In genomic region chr15:62257955-62258354, GRCm38 (mm10) we compare ENCODE assay signal across 9 mouse cellular contexts.
A peak's percentile ranks its signal among the peaks of the same experiment; 100 is the strongest.
DNase-seq lines count a peak whose midpoint lies in the region; ATAC-seq and TF ChIP-seq lines count a peak whose summit lies in the region.
"Had no signal": no experiment of that assay in that cellular context is flagged by ENCODE, and none has a peak within 500 bp of the region (broad histone marks: within the 10 kb centered on the region; RNA-seq: fewer than 3 reads in every experiment).

No protein-coding gene starts in this region.

- no peaks in the 10 kb centered on the region for H3K27me3 ChIP-seq in intestine, embryonic 15.5 days (replicated peaks)
- H3K27me3 ChIP-seq in intestine, postnatal 0 days (replicated peaks; ENCODE audit: control insufficient read depth, insufficient read depth, low read length), result no peaks in the 10 kb centered on the region
- H3K27me3 ChIP-seq in embryonic facial prominence, embryonic 10.5 days (replicated peaks; ENCODE audit: low read depth, poor library complexity, severe bottlenecking), result no peaks in the 10 kb centered on the region
- H3K27me3 ChIP-seq in heart, embryonic 14.5 days (ENCODE audit: control insufficient read depth, insufficient read depth, low read length), result no peaks in the 10 kb centered on the region
- H3K27me3 ChIP-seq in lung, embryonic 16.5 days (ENCODE audit: control insufficient read depth, insufficient read depth, low read depth, low read length), result no peaks in the 10 kb centered on the region

- H3K36me3 ChIP-seq in intestine, embryonic 15.5 days, result no peaks in the 10 kb centered on the region
- no peaks in the 10 kb centered on the region for H3K36me3 ChIP-seq in intestine, postnatal 0 days (ENCODE audit: control insufficient read depth, insufficient read depth)
- H3K36me3 ChIP-seq in embryonic facial prominence, embryonic 10.5 days (replicated peaks), result no peaks in the 10 kb centered on the region
- H3K36me3 ChIP-seq in heart, embryonic 14.5 days (ENCODE audit: control insufficient read depth, insufficient read depth, low read length), result no peaks in the 10 kb centered on the region
- H3K36me3 ChIP-seq in lung, embryonic 16.5 days (ENCODE audit: control insufficient read depth, insufficient read depth, low read length), result no peaks in the 10 kb centered on the region

- H3K9me3 ChIP-seq in intestine, embryonic 15.5 days, result no peaks in the 10 kb centered on the region
- H3K9me3 ChIP-seq in intestine, postnatal 0 days (ENCODE audit: control insufficient read depth), result no peaks in the 10 kb centered on the region
- no peaks in the 10 kb centered on the region for H3K9me3 ChIP-seq in embryonic facial prominence, embryonic 10.5 days
- H3K9me3 ChIP-seq in heart, embryonic 14.5 days (ENCODE audit: control insufficient read depth, low read length), result no peaks in the 10 kb centered on the region
- no peaks in the 10 kb centered on the region for H3K9me3 ChIP-seq in lung, embryonic 16.5 days (ENCODE audit: control insufficient read depth, low read length)

- WGBS in intestine, embryonic 15.5 days, result 29% methylated on average over 3 of the region's 3 CpGs
- WGBS in intestine, postnatal 0 days, result 35% methylated on average over 3 of the region's 3 CpGs
- WGBS in embryonic facial prominence, embryonic 10.5 days, result 23% methylated on average over 3 of the region's 3 CpGs
- 38% methylated on average over 3 of the region's 3 CpGs for WGBS in heart, embryonic 14.5 days
- 26% methylated on average over 3 of the region's 3 CpGs for WGBS in lung, embryonic 16.5 days

- DNase-seq in embryonic facial prominence, embryonic 10.5 days (ENCODE audit: low spot score), result peak; percentile 31
- DNase-seq in kidney, postnatal 10 days, result peak; percentile 80
- DNase-seq in retina, postnatal 7 days (ENCODE audit: low read depth, low spot score), result peak; percentile 41
- DNase-seq in thymus, postnatal 10 days (ENCODE audit: low spot score in 2 of 2), result no peak

- H3K4me3 ChIP-seq in intestine, embryonic 15.5 days (replicated peaks), result no peak overlapping the region
- no peak overlapping the region for H3K4me3 ChIP-seq in intestine, postnatal 0 days (ENCODE audit: low read depth, low read length)
- no peak overlapping the region for H3K4me3 ChIP-seq in embryonic facial prominence, embryonic 10.5 days
- no peak overlapping the region for H3K4me3 ChIP-seq in heart, embryonic 14.5 days (ENCODE audit: control insufficient read depth in 1 of 2, insufficient read depth in 1 of 2, low read depth in 1 of 2, low read length in 2 of 2)
- no peak overlapping the region for H3K4me3 ChIP-seq in lung, embryonic 16.5 days (ENCODE audit: low read length)

- H3K4me1 ChIP-seq in intestine, embryonic 15.5 days (replicated peaks), result 0 out of 2 replicates have a peak, but pooled peaks cover 2% of the 10 kb centered on the region
- H3K4me1 ChIP-seq in intestine, postnatal 0 days (replicated peaks; ENCODE audit: control insufficient read depth, insufficient read depth, low read length), result no peaks in the 10 kb centered on the region
- peaks cover 8% of the 10 kb centered on the region for H3K4me1 ChIP-seq in embryonic facial prominence, embryonic 10.5 days
- peaks cover 3 to 24% of the 10 kb centered on the region in 2 experiments for H3K4me1 ChIP-seq in heart, embryonic 14.5 days (ENCODE audit: control insufficient read depth in 2 of 2, insufficient read depth in 2 of 2, low read length in 2 of 2)
- H3K4me1 ChIP-seq in lung, embryonic 16.5 days (replicated peaks; ENCODE audit: control insufficient read depth, insufficient read depth, low read length), result no peaks in the 10 kb centered on the region

- no peak for TF ChIP-seq CTCF in intestine, postnatal 0 days (IDR thresholded peaks at IDR 0.05; ENCODE audit: low read depth)

- no peak overlapping the region for H3K4me2 ChIP-seq in intestine, embryonic 15.5 days (replicated peaks)
- H3K4me2 ChIP-seq in intestine, postnatal 0 days (replicated peaks; ENCODE audit: low read depth), result no peak overlapping the region
- H3K4me2 ChIP-seq in heart, embryonic 14.5 days (ENCODE audit: low read length), result no peak overlapping the region
- H3K4me2 ChIP-seq in lung, embryonic 16.5 days (ENCODE audit: low read depth, low read length), result no peak overlapping the region

- ATAC-seq in intestine, embryonic 15.5 days, result peak; percentile 56; the same call in 1 of the 2 replicates
- no peak for ATAC-seq in intestine, postnatal 0 days
- ATAC-seq in heart, embryonic 14.5 days (ENCODE audit: insufficient number of reproducible peaks, insufficient read depth, low FRiP score, low read depth), result peak; percentile 64; the same call in 1 of the 2 replicates
- peak; percentile 84 for ATAC-seq in lung, embryonic 16.5 days (ENCODE audit: low read depth)

- H3K27ac ChIP-seq in intestine, embryonic 15.5 days, result no peak overlapping the region
- no peak overlapping the region for H3K27ac ChIP-seq in intestine, postnatal 0 days (ENCODE audit: low read depth, low read length)
- H3K27ac ChIP-seq in embryonic facial prominence, embryonic 10.5 days (replicated peaks), result peak overlapping the region; percentile 49; the same call in 1 of the 2 replicates
- H3K27ac ChIP-seq in heart, embryonic 14.5 days (replicated peaks in 1 of 2; ENCODE audit: control insufficient read depth in 1 of 2, insufficient read depth in 1 of 2, low read depth in 2 of 2, low read length in 2 of 2), result no peak overlapping the region
- H3K27ac ChIP-seq in lung, embryonic 16.5 days (ENCODE audit: low read length), result no peak overlapping the region
- H3K27ac ChIP-seq: macrophage had no signal

- no peak overlapping the region for H3K9ac ChIP-seq in intestine, embryonic 15.5 days
- no peak overlapping the region for H3K9ac ChIP-seq in intestine, postnatal 0 days (ENCODE audit: low read depth, low read length)
- no peak overlapping the region for H3K9ac ChIP-seq in heart, embryonic 14.5 days (ENCODE audit: low read length)
- H3K9ac ChIP-seq in lung, embryonic 16.5 days (ENCODE audit: low read length), result no peak overlapping the region

Comparison
In these comparisons a context has a peak if more than half of its experiments do, and no peak if none do; other contexts are left out.
1. DNase-seq: peak in embryonic facial prominence, embryonic 10.5 days (single experiment), kidney, postnatal 10 days (single experiment) and retina, postnatal 7 days (single experiment); none in thymus, postnatal 10 days (0 of 2).